Mouse (Mus musculus) stomach, embryonic 14.5 days (tissue): ENCODE data around the gene Asphd1. TPM values are rescaled to one million over a fixed set of nuclear protein-coding genes. Genes with fewer than 3 reads are reported as not detected.

Source experiments
- ATAC-seq: fragments of 200-750 bp; cut with Nextera tagmentation; 2 replicates; pipeline ENCODE4 v1.8.0; 2017; ENCODE audit warnings: low read depth, moderate TSS enrichment; ENCODE audit not compliant: insufficient number of reproducible peaks, insufficient read depth, low FRiP score
- H3K27ac ChIP-seq: fragments of 300-500 bp; sonication (generic); 2 replicates; pipeline ENCODE4 v1.5.1; 2014; ENCODE audit warnings: mild to moderate bottlenecking, low read length, moderate library complexity, mixed read lengths
- H3K27me3 ChIP-seq: fragments of 300-500 bp; sonication (generic); 2 replicates; pipeline ENCODE4 v1.6.1; 2014; ENCODE audit warnings: low read length, control low read depth, mixed read lengths; ENCODE audit not compliant: control insufficient read depth, insufficient read depth
- H3K36me3 ChIP-seq: fragments of 300-500 bp; sonication (generic); 2 replicates; pipeline ENCODE4 v1.6.1; 2014; ENCODE audit warnings: mild to moderate bottlenecking, control low read depth, low read length, moderate library complexity, mixed read lengths; ENCODE audit not compliant: control insufficient read depth, insufficient read depth
- H3K4me1 ChIP-seq: fragments of 300-500 bp; sonication (generic); 2 replicates; pipeline ENCODE4 v1.6.1; 2014; ENCODE audit warnings: low read length, control low read depth, mixed read lengths; ENCODE audit not compliant: control insufficient read depth, insufficient read depth
- H3K4me2 ChIP-seq: fragments of 300-500 bp; sonication (generic); replicated peaks from 2 replicates; pipeline ENCODE4 v1.6.1; 2014; ENCODE audit warnings: low read depth, low read length, control low read depth
- H3K4me3 ChIP-seq: fragments of 300-500 bp; sonication (generic); 2 replicates; pipeline ENCODE4 v1.5.1; 2014; ENCODE audit warnings: low read depth, low read length, control low read depth
- H3K9ac ChIP-seq: fragments of 300-500 bp; sonication (generic); replicated peaks from 2 replicates; pipeline ENCODE4 v1.6.1; 2014; ENCODE audit warnings: low read depth, mild to moderate bottlenecking, control low read depth, low read length, moderate library complexity, mixed read lengths
- H3K9me3 ChIP-seq: fragments of 300-500 bp; sonication (generic); 2 replicates; pipeline ENCODE4 v1.6.1; 2016; ENCODE audit warnings: low read depth, low read length, control low read depth; ENCODE audit not compliant: control insufficient read depth
- WGBS: fragments of 180-500 bp; shearing (Covaris S2); extraction: QIAGEN DNeasy Blood & Tissue Kit; methylation state at CpG from one replicate; pipeline ENCODE4 v1.1.7; 2014; 5-methylcytosine and 5-hydroxymethylcytosine counted together
- polyA plus RNA-seq: library from polyadenylated mRNA; unstranded; fragments of >200 nt; fragmentation: Nextera tagmentation; extraction: Ambion mirVana; gene quantifications from 2 replicates; pipeline ENCODE4 v1.2.1, GENCODE M21; 2014

Gene Asphd1
- polyA plus RNA-seq, 1 experiment from 2014 or later, result 0.35 TPM

GRCm38 (mm10) chr7:126898102-126898990, 51.0 kb downstream of the Asphd1 start:
- Histone ChIP-seq H3K4me1 (peaks cover 5% of the 10 kb centered on the region; the same call in 1 of the 2 replicates), H3K9me3 (no peaks in the 10 kb centered on the region), H3K4me3 (peak overlapping the region; percentile 67), H3K27ac (peak overlapping the region; percentile 61; the same call in 1 of the 2 replicates), H3K36me3 (no peaks in the 10 kb centered on the region), H3K27me3 (no peaks in the 10 kb centered on the region), H3K9ac (peak overlapping the region; percentile 47), H3K4me2 (peak overlapping the region; percentile 85)
- WGBS, result 11% methylated on average over 37 of the region's 37 CpGs
- peak; percentile 95 for ATAC-seq

- peak; percentile 7; the same call in 1 of the 2 replicates for ATAC-seq
- 21% methylated on average over 16 of the region's 16 CpGs for WGBS
Observed at GRCm38 (mm10) chr7:126897390-126898101, 51.8 kb downstream of the Asphd1 start.

GRCm38 (mm10) chr7:126896912-126897311, 52.5 kb downstream of the Asphd1 start:
- Histone ChIP-seq H3K27me3 (no peaks in the 10 kb centered on the region), H3K4me1 (peaks cover 5% of the 10 kb centered on the region; the same call in 1 of the 2 replicates), H3K9ac (no peak overlapping the region), H3K27ac (no peak overlapping the region), H3K36me3 (no peaks in the 10 kb centered on the region), H3K9me3 (no peaks in the 10 kb centered on the region), H3K4me3 (0 out of 2 replicates have a peak overlapping the region, but pooled peaks have one; percentile 67), H3K4me2 (no peak overlapping the region)
- no peak for ATAC-seq
- WGBS, result 81% methylated on average over 5 of the region's 5 CpGs

More at GRCm38 (mm10) chr7:126897390-126898101, 51.8 kb downstream of the Asphd1 start:
- peaks cover 5% of the 10 kb centered on the region; the same call in 1 of the 2 replicates for H3K4me1 ChIP-seq
- no peaks in the 10 kb centered on the region for H3K9me3 ChIP-seq
- peak overlapping the region; percentile 85 for H3K4me2 ChIP-seq
- H3K27ac ChIP-seq, result peak overlapping the region; percentile 61; the same call in 1 of the 2 replicates
- H3K27me3 ChIP-seq, result no peaks in the 10 kb centered on the region
- peak overlapping the region; percentile 47 for H3K9ac ChIP-seq
- no peaks in the 10 kb centered on the region for H3K36me3 ChIP-seq
- peak overlapping the region; percentile 67 for H3K4me3 ChIP-seq

Other genes with a start within 250 kb of the Asphd1 start
- 28.6 and 29.5 TPM in 2 replicates for gene Coro1a, start 241.8 kb downstream of the Asphd1 start, polyA plus RNA-seq
- 98.4 and 105 TPM in 2 replicates for gene Mapk3, start 190.0 kb downstream of the Asphd1 start, polyA plus RNA-seq
- 1.6 and 2.8 TPM in 2 replicates for gene Gdpd3, start 183.2 kb downstream of the Asphd1 start, polyA plus RNA-seq
- 103 and 116 TPM in 2 replicates for gene Ypel3, start 172.6 kb downstream of the Asphd1 start, polyA plus RNA-seq
- gene Tbx6, start 168.1 kb downstream of the Asphd1 start, polyA plus RNA-seq, result 0.56 and 0.95 TPM in 2 replicates
- gene Ppp4c, start 157.1 kb downstream of the Asphd1 start, polyA plus RNA-seq, result 239 and 258 TPM in 2 replicates
- 1.1 and 1.8 TPM in 2 replicates for gene Fam57b, start 151.9 kb downstream of the Asphd1 start, polyA plus RNA-seq
- not detected in 2 replicates for gene 4930451I11Rik, start 117.9 kb downstream of the Asphd1 start, polyA plus RNA-seq
- 0.75 and 2.0 TPM in 2 replicates for gene Doc2a, start 102.2 kb downstream of the Asphd1 start, polyA plus RNA-seq
- gene Hirip3, start 87.6 kb downstream of the Asphd1 start, polyA plus RNA-seq, result 20.2 and 21.2 TPM in 2 replicates
- 78.2 and 80.3 TPM in 2 replicates for gene Ino80e, start 87.2 kb downstream of the Asphd1 start, polyA plus RNA-seq
- gene Taok2, start 64.9 kb downstream of the Asphd1 start, polyA plus RNA-seq, result 28.0 and 30.2 TPM in 2 replicates
- 29.5 and 33.4 TPM in 2 replicates for gene Tmem219, start 26.7 kb downstream of the Asphd1 start, polyA plus RNA-seq
- gene Kctd13, start 20.7 kb downstream of the Asphd1 start, polyA plus RNA-seq, result 14.7 and 16.1 TPM in 2 replicates
- 2.9 and 3.6 TPM in 2 replicates for gene Sez6l2, start 981 bp upstream of the Asphd1 start, polyA plus RNA-seq
- gene Cdipt, start 26.3 kb upstream of the Asphd1 start, polyA plus RNA-seq, result 96.8 and 106 TPM in 2 replicates
- gene Cdiptos, start 26.5 kb upstream of the Asphd1 start, polyA plus RNA-seq, result 1.6 and 2.8 TPM in 2 replicates
- gene Mvp, start 65.0 kb upstream of the Asphd1 start, polyA plus RNA-seq, result 11.4 and 12.4 TPM in 2 replicates
- gene Pagr1b, start 66.9 kb upstream of the Asphd1 start, polyA plus RNA-seq, result not detected in 2 replicates
- gene Pagr1a, start 67.8 kb upstream of the Asphd1 start, polyA plus RNA-seq, result 13.9 and 55.8 TPM in 2 replicates
- 32.8 and 68.9 TPM in 2 replicates for gene Gm42742, start 71.5 kb upstream of the Asphd1 start, polyA plus RNA-seq
- 15.5 and 16.0 TPM in 2 replicates for gene Prrt2, start 71.6 kb upstream of the Asphd1 start, polyA plus RNA-seq
- gene Maz, start 77.5 kb upstream of the Asphd1 start, polyA plus RNA-seq, result 50.3 and 54.5 TPM in 2 replicates
- gene Kif22, start 92.9 kb upstream of the Asphd1 start, polyA plus RNA-seq, result 116 and 117 TPM in 2 replicates
- not detected in 2 replicates for gene Zg16, start 137.7 kb upstream of the Asphd1 start, polyA plus RNA-seq
- gene AI467606, start 141.8 kb upstream of the Asphd1 start, polyA plus RNA-seq, result 5.3 and 7.2 TPM in 2 replicates
- 1.4 and 2.2 TPM in 2 replicates for gene Qprt, start 172.6 kb upstream of the Asphd1 start, polyA plus RNA-seq
- 0.31 and 0.33 TPM in 2 replicates for gene Spn, start 188.2 kb upstream of the Asphd1 start, polyA plus RNA-seq
- gene Cd2bp2, start 246.5 kb upstream of the Asphd1 start, polyA plus RNA-seq, result 44.6 and 49.5 TPM in 2 replicates